Mouse (Mus musculus) layer of hippocampus, postnatal 25 days (tissue): ENCODE measurements around the gene Gm11146. TPM values are rescaled to one million over a fixed set of nuclear protein-coding genes. Genes with fewer than 3 reads are reported as not detected.

Experiments used
- DNase-seq, 2 experiments: peaks; one replicate each; pipeline ENCODE4 v3.0.0; 2022; ENCODE audit warnings: mixed read lengths in 2 of 2, low spot score in 1 of 2; ENCODE audit errors: extremely low spot score in 1 of 2
- total RNA-seq, 2 experiments: library from RNA; stranded (reverse); gene quantifications; 2 replicates each; pipeline ENCODE4 v1.2.3; 2021

The Gm11146 gene
- total RNA-seq = not detected

DNA sequence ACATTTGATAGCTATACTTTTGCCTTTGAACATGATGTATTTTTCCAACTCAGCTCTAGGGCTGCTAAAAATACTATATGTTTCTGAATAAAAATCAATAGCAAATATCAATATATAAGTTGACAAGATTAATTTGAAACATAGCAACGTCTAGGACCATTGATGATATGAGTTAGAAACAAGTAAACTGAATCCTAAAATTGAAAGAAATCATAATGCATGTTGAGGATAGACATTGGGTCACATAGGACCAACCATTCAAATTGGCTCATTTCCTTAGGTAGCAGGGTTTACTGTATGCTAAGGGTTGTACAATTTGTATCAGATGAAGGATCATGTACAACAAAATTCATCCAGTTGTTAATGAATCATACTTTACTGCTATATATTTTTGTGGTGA is at the start of gene Gm11146:
TSS of gene Gm11146 (minus strand) at position 101 of the 400 bp plus-strand sequence.
- DNase-seq = no peak

DNA sequence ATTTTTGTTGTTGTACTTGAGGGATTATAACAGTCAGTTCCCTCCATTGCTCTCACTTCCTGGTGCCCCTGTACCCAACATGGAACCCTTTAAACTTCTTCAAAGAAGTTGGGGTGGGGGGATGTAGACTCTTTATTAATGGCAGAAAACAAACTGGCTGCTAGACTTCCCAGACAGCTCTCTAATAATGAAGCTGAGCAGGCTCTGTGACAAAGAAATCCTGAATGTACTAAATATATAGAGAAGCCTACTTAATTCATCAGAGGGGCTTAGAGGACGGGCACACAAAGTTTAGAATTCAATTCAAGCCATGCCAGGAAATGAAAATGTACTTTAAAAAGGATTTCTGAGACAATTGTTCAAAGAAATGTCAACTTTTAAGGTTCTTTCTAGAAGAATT is 48.7 kb upstream of the Gm11146 start:
- no peak for DNase-seq

DNA sequence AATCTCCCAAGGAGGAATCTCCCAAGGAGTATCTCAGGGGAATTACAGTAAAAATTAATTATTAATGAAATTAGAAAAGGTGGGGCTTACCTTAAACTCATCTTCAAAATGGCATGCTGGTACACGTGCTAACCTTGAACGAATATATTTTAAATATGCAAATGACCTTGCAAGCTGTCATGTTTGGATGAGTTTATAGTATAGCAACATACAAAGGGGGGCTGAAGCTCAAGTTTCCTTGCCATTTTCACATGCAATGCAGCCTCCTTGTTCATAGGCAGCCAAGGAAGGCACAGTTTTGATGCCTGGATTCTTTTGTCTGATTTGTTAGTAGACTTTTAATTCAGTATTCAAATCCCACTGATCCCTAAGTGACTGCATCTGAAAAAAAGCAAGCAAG is 47.1 kb upstream of the Gm11146 start:
- DNase-seq = no peak

DNA sequence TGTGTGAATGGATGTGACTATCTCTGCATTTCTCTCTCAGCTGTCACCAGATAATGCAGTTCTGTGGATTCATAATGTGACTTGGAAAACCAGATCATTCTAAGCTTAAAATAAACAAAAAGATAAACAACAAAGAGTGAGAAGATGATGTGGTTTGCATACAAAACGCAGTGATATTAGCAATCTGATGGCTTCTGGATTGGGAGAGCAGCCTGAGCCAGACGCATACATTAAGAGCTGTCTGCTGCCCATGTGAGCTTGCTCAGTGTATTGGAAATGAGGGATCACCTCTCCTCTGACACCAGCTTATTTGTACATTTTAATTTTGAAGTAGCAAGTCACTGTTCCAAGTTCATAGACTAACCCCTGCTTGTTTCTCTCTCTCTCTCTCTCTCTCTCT is 46.3 kb upstream of the Gm11146 start:
- no peak for DNase-seq

DNA sequence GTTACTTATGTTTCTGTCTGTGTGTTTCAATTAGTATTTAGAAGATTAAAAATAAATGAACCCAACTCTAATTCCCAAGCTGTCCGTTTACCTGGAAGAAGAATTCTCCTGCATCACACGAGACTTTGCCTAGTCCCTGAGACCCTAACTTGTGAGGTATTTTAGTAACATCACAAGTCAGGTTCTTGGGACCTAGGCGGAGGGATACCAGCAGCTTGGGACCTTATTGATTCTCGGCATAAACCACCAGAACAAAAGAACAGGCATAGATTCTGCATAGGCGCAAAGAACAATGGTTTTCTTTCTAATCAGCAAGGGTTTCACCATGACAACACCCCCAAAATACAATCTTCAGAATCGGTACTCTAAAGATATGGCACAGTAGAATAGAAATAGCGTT is 44.3 kb upstream of the Gm11146 start:
- DNase-seq = no peak

DNA sequence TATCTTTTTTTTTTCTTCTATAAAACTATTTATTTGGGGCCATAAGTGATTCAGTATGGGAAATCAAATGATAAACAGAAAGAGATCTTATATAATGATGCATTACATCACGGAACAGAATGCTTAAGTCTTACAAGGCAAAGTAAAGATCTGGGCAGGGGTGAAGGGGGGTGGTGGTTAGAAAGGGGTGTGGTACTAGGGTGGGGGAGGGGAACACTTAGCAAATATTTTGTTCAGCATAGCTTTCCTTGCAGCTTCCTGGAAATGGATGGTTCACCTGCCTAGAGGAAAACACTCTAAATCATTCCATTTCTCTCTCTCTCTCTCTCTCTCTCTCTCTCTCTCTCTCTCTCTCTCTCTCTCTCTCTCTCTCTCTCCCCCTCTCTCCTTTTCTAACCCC is 43.1 kb upstream of the Gm11146 start:
- DNase-seq = no peak

DNA sequence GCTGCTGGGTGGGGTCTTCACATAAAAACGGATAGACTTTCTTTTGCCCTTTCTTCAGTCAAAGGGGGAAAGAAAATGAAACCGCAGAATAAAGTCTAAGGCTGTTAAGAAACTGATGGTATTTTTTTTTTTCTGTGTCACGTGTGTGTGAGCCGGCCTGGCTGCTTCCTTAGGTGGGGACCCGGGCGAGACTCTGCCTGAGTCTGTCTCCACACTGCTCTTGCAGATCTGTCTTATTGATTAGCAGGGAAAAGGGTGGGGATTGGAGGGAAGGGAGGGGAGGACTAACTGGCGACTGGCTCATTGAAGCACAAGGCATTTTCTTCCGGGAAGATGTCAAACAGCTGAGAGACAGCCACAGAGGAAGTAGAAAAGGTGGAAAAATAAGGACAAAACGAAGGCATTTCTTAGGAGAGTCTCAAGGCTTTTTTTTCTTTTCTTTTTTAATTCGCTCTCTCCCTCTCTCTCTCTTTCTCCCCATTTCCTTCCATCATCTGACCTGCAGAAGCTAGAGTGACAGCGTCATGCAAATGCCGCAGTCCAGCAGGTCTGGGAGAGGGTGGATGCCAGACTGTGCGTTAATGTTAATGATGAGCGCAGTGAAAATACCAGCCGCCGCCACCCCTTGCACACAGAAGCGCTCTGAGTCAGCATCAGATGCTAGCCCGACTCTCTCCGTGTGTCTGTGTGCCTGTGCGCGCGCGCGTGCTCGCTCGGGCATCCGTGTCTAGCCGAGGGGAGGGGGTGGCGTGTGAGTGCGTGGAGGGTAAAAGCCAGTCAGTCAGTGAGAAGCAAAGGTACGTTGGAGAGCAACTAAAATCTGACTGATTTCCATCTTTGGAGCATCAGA is 42.2 kb upstream of the Gm11146 start:
- peak; percentile 74 to 75 for DNase-seq

DNA sequence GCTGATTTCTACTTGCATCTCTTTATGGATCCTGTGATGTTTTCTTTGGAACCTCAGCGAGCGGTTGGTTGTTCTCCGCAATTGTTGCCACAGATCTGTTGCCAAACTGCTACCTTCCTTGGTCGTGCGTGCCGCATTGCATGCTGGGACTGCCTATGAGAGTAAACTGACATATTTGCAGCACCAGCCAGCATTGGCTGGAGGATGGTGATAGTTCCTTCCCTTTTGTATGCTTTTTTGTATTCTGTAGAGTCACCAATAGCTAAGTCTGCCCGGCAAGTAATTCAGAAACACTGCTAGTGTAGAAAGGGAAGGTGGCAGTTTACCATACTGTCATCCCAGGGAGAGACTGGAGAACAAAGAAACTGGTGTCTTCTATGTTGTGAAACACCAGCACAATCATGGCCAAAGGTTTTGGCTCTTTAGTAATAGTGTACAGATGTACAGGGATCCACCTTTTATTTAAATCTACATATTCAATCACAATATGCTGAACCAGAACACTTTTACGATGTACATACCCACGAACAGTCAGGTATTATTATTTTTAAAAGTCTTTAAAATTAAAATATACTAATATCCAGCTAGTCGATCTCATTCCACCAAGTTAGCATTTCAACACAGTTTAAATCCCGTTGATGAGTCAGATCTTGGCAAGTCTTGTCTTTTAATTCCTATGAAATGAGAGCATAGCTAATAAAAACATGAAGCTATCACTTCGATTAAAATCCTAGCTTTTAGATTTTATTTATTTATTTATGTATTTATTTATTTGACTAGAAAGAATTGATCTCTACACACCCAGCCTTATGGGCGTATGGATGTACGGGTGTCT is 41.4 kb upstream of the Gm11146 start:
- peak in 1 of 2 experiments; percentile 62 for DNase-seq

DNA sequence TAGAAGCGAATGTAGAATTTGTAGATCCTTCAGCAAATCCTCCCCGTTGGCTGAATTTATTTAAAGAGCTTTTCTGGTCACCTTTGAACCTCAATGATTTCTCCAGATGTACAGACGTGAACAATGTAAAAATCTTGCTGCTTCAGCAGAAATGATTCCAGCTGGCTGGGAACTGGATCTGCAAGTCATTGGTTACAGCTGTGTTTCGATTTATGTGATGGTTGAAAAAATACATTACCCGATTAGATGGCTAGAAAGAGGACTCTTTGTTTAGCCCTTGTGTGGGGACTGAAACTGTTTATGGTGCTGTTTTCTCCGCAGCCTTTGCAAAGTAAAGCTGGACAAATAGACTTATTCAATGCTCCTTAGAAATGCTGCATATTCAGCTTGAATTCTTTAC is 34.6 kb upstream of the Gm11146 start:
- DNase-seq = no peak

DNA sequence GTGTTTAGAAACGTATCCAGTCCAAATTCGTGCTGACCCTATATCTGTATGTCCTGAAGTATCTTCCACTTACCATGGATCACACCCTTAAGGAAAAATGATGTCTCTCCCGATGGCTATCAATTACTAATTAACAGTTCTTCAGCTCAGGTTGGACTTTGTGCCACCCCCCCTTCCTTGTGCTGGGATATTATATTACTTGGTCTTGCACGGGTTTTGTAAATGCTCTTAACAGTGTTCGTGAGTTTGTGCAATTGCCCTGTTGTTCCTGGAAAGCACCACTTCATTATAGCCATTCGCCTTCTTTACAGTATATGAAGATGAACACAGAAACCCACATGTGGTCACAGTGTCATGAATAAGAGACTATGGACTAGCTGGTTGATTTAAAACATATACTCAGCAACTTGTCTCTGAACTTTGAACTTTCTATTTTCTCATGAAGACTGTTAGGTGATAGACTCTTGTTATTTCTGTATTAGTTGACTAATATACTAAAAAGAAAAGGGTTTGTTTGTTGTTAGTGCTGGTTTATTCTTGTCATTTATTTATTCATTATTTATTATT is 30.5 kb upstream of the Gm11146 start:
- DNase-seq = no peak

DNA sequence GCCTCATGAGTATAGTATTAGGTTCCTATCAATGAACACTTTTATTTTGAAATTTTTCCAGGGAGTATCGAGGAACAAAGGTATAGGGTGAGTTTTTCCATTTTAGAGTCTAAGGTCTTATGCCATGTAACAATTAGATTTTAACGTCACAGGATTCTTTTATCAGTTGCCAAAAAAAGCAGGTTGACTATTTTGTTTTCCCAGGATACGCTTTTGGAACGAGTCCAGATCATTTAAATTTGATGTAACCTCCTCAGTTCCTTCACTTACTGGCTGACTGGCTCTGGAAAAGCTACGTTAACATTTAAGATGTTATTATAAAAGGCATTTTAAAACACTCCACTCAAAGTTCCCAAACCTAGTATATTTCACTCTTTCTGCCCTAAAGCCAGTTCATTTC is 20.8 kb upstream of the Gm11146 start:
- DNase-seq = no peak

DNA sequence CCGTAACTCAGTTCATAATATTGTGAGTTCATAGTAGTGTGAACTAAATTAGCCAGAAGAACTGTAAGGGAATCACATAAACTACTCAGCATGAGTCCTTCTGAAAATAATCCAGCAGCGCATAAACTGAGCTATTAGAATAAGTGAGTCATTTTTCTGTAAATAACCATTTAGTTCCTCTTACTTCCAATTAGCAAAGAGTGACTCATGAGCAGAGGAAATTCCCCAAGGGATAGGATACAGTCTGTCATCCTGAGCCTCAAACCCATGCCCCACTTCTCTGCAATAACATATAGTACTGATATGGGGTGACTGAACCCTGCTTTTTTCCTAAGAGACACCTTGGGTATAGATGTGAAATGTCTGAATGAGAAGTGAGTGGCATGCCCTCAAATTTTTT is 687 bp upstream of the Gm11146 start:
- no peak for DNase-seq

DNA sequence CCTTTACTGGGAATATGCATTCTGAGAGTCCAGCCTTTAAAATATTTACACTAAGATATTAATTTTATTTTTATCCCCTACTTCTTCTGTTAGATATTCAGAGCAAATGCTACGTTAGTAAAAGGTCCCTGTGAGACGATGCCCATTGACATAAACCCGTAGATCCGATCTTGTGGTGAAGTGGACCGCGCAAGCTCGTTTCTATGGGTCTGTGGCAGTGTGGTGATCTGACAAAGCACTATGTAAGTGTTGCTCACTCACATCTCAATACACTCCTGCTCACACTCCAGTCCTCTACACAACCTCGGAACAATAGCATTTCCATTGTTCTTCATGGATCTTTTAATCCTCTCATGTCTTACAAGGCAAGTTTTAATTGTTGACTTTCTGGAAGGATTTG is 3.1 kb downstream of the Gm11146 start:
- DNase-seq = no peak

DNA sequence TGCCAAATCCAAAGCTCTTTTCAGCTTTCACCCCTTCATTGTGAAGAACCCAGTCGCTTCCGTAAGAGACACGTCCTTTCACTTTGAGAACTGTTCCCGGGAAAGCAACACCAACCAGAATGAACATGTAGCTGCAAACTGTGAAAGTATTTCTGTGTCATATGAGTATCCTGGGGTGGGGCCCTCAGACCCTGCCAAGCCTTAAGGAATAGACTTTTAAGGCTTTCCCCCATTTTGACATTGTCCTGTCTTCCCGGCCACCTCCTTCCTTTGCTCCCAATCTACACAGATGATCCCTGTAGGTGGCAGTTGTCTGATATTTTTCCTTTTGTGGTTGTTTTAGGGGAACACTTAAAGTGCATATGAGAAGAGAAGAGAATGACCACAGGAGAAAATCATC is 5.3 kb downstream of the Gm11146 start:
- DNase-seq = peak; percentile 24 to 47

DNA sequence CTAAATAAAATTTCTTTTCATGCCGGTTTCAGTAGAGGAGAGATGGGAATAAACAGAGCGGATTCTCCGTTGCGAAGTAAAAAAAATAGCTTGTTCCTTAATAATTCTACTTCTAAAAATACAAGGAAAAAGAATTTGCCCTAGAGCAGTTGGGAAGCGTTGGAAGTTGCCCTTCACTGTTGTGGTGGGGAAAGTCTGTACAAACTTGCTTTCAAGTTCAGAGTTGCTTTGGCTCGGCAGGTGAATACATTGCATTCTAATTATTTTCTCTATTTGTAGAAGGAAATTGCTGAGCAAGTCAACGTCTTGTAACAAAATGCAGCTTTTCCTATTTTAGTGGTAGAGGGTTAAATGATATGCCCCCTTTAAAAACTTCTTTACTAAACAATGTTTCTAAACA is 6.2 kb downstream of the Gm11146 start:
- no peak for DNase-seq

DNA sequence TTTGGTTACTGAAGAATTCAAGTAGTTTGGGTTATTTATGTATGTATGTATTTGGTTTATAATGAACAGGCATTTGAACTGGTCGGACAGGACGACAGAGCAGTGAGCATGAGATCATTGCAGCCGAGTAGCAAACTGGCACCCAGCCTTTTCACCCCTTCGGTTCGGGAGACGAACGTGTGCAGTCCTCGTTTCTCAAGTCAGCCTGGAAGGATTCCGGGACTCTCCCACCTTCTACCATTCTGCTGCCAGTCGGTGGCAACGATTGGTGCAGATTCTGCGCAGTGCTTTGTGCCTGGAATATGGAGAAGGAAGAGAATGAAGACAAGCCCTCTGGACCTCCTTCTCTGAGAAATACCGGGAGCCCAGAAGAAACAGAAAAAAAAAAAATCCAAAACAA is 7.3 kb downstream of the Gm11146 start:
- peak; percentile 52 to 62 for DNase-seq

DNA sequence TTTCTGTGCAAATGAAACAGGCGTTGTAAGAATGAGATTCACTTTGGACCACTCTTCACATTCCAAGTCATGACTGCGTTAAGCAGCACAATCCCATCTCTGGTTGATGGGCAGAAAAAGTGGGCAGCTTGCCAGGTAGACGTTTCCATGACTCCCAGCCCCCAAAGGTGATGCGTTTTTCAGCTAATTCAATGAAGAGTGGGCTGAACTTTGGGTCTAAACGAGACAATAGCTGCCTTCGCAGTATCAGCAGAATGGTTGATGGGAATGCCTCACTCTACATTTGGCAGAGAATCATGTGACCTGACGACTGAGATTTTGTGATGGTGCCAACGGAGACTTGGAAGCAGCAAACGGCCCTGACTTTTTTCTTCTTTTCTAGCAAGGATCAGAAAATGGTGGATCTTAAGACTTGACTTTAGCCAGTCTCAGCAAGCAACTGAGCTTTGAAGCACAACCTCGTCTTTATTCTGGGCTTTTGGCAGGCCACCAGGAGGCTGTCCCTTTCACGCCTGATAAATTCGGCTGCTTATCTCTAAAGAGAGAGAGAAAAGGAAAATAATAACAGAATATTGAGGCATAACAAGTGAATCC is 8.0 kb downstream of the Gm11146 start:
- DNase-seq = peak; percentile 65 to 67

DNA sequence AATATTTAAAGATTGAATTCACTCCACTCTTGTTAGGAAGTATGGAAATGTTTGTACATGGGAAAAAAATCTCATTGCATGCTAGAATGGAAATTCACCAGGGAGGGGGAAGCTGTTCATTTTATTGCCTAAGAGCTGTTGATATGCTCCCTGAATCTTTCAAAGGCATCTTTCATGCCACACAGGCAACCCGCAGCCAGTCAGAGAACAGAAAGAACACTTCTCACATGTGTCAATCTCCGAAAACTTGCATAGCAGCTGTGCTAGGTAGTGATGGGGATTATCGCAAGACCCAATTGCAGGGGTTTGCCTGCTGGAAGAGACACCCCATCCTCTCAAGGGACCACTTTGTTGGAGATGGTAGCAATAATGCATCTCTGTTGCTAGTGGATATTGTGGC is 8.9 kb downstream of the Gm11146 start:
- DNase-seq = peak in 1 of 2 experiments; percentile 23

DNA sequence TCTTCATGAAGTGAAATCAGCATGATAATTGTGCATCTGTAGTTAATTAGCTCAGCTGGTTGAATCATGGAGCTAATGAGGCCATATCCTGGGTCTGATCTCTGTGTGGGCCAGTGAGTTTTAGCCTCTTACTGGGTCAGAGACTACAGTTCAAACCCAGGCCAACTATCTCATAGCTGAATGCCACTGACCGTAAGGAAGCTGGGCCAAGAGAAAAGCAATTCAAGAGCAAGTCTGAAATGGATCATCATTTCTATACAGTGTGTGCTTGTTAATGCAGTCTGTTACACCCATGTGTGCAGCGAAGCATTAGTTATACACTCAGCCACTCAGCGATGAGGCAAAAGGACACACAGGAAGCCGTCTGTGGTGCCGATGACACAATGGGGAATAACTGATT is 28.9 kb downstream of the Gm11146 start:
- DNase-seq = no peak

DNA sequence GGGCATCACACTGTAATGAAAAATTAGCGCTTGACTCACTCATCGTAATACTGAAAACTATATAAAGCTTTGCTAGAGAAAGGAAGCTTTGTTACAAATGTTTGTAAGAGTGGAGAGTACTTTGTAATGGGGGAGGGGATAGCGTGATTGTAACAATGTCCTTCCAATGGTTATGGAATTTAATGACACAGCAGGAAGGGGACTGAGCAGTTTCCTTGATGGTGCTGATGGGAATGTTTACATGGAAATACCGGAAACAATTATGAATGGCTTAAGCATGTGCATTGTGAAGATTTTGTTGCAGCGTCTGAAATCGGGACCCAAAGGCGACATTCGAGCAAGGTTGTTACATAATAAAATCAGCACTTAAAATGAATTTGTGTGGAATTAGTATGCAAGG is 32.4 kb downstream of the Gm11146 start:
- no peak for DNase-seq

DNA sequence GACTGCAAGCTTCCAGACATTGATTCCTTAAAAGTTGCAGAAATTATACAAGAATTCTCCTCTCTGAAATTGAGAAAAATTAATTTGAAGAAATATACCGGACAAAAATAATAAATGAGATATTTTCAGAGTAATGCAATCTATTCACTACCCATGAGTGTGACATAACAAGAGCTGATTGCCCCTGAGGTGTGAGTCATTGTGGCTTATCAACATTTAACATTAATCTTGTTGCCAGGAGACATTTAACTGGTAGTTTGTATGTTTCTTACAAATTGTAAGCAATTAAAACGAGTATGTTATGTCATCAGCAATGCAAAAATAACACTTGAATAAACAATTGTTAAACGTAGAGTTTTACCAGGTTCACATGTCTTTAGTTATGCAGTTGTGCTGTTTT is 33.5 kb downstream of the Gm11146 start:
- DNase-seq = no peak
